Mouse (Mus musculus): ENCODE measurements around the gene Ppdpf. TPM values are rescaled to one million over a fixed set of nuclear protein-coding genes. Genes with fewer than 3 reads are reported as not detected.
"Not testable (repeated sequence)": the region's sequence is repeated elsewhere in the genome, so short reads cannot be mapped to it uniquely, and the experiment has no call there.

Ppdpf gene
- polyA plus RNA-seq, 1 experiment: 37.8 TPM

GRCm38 (mm10) chr2:181189321-181189720 is 2.3 kb downstream of the Ppdpf start:
- H3K4me1 ChIP-seq (ENCODE audit: control insufficient read depth, insufficient read depth, low read length): no peaks in the 10 kb centered on the region
- TF ChIP-seq CTCF (IDR thresholded peaks at IDR 0.05; ENCODE audit: borderline replicate concordance, insufficient read depth, low read length) (no peak), POLR2A (IDR thresholded peaks at IDR 0.05; ENCODE audit: low read depth, low read length) (no peak)
- no peak overlapping the region for H3K27ac ChIP-seq (ENCODE audit: insufficient read depth, low read length)
- H3K4me3 ChIP-seq (ENCODE audit: insufficient read depth, low read length): no peak overlapping the region

DNA sequence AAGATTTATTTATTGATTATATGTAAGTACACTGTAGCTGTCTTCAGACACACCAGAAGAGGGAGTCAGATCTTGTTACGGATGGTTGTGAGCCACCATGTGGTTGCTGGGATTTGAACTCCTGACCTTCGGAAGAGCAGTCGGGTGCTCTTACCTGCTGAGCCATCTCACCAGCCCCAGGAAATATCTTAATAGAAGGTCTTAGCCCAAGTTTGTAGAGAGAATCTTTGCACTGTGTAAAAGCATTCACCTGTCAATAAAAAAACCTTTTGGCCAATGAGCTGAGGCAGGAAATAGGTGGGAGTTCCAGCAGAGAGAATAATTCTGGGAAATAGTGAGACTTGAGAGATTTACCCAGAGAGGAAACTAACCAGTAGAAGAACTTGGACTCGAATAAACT is 4.3 kb downstream of the Ppdpf start:
- not testable (repeated sequence) for H3K4me1 ChIP-seq (ENCODE audit: control insufficient read depth, insufficient read depth, low read length); H3K27ac ChIP-seq (ENCODE audit: insufficient read depth, low read length); H3K4me3 ChIP-seq (ENCODE audit: insufficient read depth, low read length)

DNA sequence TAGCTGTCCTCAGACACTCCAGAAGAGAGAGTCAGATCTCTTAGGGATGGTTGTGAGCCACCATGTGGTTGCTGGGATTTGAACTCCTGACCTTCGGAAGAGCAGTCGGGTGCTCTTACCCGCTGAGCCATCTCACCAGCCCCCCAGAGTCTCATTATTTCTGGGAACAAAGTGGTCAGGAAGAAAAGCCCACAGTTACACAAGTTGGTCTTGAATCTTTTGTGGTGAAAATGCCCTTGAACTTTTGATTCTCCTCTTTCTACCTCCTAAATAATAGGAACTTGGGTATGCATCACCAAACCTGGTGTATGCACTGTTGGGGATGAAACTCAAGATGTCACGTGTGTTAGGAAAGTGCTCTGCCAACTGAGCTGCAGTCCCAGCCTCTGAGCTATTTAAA is 4.9 kb downstream of the Ppdpf start:
- H3K27ac ChIP-seq (ENCODE audit: insufficient read depth, low read length): no peak overlapping the region
- no peak overlapping the region for H3K4me3 ChIP-seq (ENCODE audit: insufficient read depth, low read length)
- TF ChIP-seq POLR2A (IDR thresholded peaks at IDR 0.05; ENCODE audit: low read depth, low read length) (no peak), CTCF (IDR thresholded peaks at IDR 0.05; ENCODE audit: borderline replicate concordance, insufficient read depth, low read length) (no peak)
- no peaks in the 10 kb centered on the region for H3K4me1 ChIP-seq (ENCODE audit: control insufficient read depth, insufficient read depth, low read length)

GRCm38 (mm10) chr2:181193044-181193443 is 6.0 kb downstream of the Ppdpf start:
- Histone ChIP-seq H3K27ac (ENCODE audit: insufficient read depth, low read length) (no peak overlapping the region), H3K4me1 (ENCODE audit: control insufficient read depth, insufficient read depth, low read length) (no peaks in the 10 kb centered on the region), H3K4me3 (ENCODE audit: insufficient read depth, low read length) (no peak overlapping the region)
- TF ChIP-seq CTCF (IDR thresholded peaks at IDR 0.05; ENCODE audit: borderline replicate concordance, insufficient read depth, low read length): no peak
- no peak for TF ChIP-seq POLR2A (IDR thresholded peaks at IDR 0.05; ENCODE audit: low read depth, low read length)

- H3K27ac ChIP-seq (ENCODE audit: insufficient read depth, low read length): no peak overlapping the region
- H3K4me1 ChIP-seq (ENCODE audit: control insufficient read depth, insufficient read depth, low read length): no peaks in the 10 kb centered on the region
- TF ChIP-seq CTCF (IDR thresholded peaks at IDR 0.05; ENCODE audit: borderline replicate concordance, insufficient read depth, low read length) (no peak), POLR2A (IDR thresholded peaks at IDR 0.05; ENCODE audit: low read depth, low read length) (no peak)
- no peak overlapping the region for H3K4me3 ChIP-seq (ENCODE audit: insufficient read depth, low read length)
Measured at GRCm38 (mm10) chr2:181196628-181197300, 9.7 kb downstream of the Ppdpf start.

GRCm38 (mm10) chr2:181201606-181202005 is 14.6 kb downstream of the Ppdpf start:
- Histone ChIP-seq H3K4me3 (ENCODE audit: insufficient read depth, low read length) (no peak overlapping the region), H3K4me1 (ENCODE audit: control insufficient read depth, insufficient read depth, low read length) (no peaks in the 10 kb centered on the region), H3K27ac (ENCODE audit: insufficient read depth, low read length) (no peak overlapping the region)
- TF ChIP-seq CTCF (IDR thresholded peaks at IDR 0.05; ENCODE audit: borderline replicate concordance, insufficient read depth, low read length) (no peak), POLR2A (IDR thresholded peaks at IDR 0.05; ENCODE audit: low read depth, low read length) (no peak)

- H3K4me1 ChIP-seq (ENCODE audit: control insufficient read depth, insufficient read depth, low read length): no peaks in the 10 kb centered on the region
- no peak within 1 kb of the TSS for H3K4me3 ChIP-seq (ENCODE audit: insufficient read depth, low read length)
- no peak within 1 kb of the TSS for H3K27ac ChIP-seq (ENCODE audit: insufficient read depth, low read length)
- TF ChIP-seq CTCF (IDR thresholded peaks at IDR 0.05; ENCODE audit: borderline replicate concordance, insufficient read depth, low read length): no peak
- no peak for TF ChIP-seq POLR2A (IDR thresholded peaks at IDR 0.05; ENCODE audit: low read depth, low read length)
Measured at GRCm38 (mm10) chr2:181202422-181202821, 15.4 kb downstream of the Ppdpf start, which contains the start of gene Ptk6. Ptk6 (minus strand) TSS chr2:181202789.

DNA sequence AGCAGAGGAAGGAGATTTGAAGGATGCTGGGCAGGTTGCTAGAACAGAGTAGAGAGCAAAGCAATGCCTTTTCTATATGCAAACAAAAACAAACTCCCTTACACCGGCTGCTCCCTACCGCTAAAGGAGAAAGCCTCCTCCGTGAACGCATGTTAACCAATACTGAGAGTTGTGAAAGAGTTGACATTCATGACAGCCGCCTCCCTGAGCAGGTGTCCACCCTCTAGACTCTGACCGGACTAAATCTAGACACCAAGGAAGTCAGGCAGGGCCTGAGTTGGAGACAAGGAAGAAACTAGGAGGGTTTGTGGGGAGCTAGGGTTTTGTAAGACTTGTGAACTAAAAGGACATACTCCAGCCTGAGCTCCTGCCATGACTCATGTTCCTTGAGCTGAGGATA is 15.8 kb downstream of the Ppdpf start:
- Histone ChIP-seq H3K4me1 (ENCODE audit: control insufficient read depth, insufficient read depth, low read length) (no peaks in the 10 kb centered on the region), H3K27ac (ENCODE audit: insufficient read depth, low read length) (no peak overlapping the region)
- TF ChIP-seq CTCF (IDR thresholded peaks at IDR 0.05; ENCODE audit: borderline replicate concordance, insufficient read depth, low read length): no peak
- no peak for TF ChIP-seq POLR2A (IDR thresholded peaks at IDR 0.05; ENCODE audit: low read depth, low read length)

GRCm38 (mm10) chr2:181205678-181206077 is 18.6 kb downstream of the Ppdpf start:
- Histone ChIP-seq H3K27ac (ENCODE audit: insufficient read depth, low read length) (no peak overlapping the region), H3K4me3 (ENCODE audit: insufficient read depth, low read length) (no peak overlapping the region), H3K4me1 (ENCODE audit: control insufficient read depth, insufficient read depth, low read length) (no peaks in the 10 kb centered on the region)
- no peak for TF ChIP-seq POLR2A (IDR thresholded peaks at IDR 0.05; ENCODE audit: low read depth, low read length)
- TF ChIP-seq CTCF (IDR thresholded peaks at IDR 0.05; ENCODE audit: borderline replicate concordance, insufficient read depth, low read length): no peak

More for the DNA sequence above, 15.8 kb downstream of the Ppdpf start:
- H3K4me3 ChIP-seq (ENCODE audit: insufficient read depth, low read length): no peak overlapping the region

- no peak overlapping the region for H3K27ac ChIP-seq (ENCODE audit: insufficient read depth, low read length)
- TF ChIP-seq POLR2A (IDR thresholded peaks at IDR 0.05; ENCODE audit: low read depth, low read length) (no peak), CTCF (IDR thresholded peaks at IDR 0.05; ENCODE audit: borderline replicate concordance, insufficient read depth, low read length) (no peak)
- no peaks in the 10 kb centered on the region for H3K4me1 ChIP-seq (ENCODE audit: control insufficient read depth, insufficient read depth, low read length)
- H3K4me3 ChIP-seq (ENCODE audit: insufficient read depth, low read length): no peak overlapping the region
Measured at GRCm38 (mm10) chr2:181206118-181206517, 19.1 kb downstream of the Ppdpf start.

Measured in embryonic fibroblast, embryonic 13.5 days (primary cell).